Mouse (Mus musculus): ENCODE data around the gene Mlip. TPM values are rescaled to one million over a fixed set of nuclear protein-coding genes. Genes with fewer than 3 reads are reported as not detected.

The Mlip gene
- polyA plus RNA-seq, 3 experiments from 2014 or later, result 0.23 TPM; not detected in 2

DNA sequence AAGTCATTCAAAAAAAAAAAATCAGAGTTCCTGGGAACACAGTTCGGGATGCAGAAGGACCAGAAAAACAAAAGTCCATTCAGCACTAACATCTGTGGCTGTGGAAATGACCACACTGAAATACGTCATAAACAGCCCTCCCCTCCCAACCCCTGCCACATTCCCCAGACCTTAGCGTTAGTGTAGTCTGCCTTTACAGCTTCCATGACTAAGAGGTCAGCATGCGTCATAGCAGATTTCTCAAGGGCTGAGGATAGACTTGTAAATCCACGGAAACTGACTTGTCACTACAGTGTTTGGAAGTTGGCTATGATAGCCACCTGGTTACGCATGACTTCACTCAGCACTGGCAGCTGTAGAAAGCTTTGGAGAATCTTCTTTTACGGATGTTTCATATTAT, 8.5 kb downstream of the Mlip start:
- no peak for ATAC-seq

DNA sequence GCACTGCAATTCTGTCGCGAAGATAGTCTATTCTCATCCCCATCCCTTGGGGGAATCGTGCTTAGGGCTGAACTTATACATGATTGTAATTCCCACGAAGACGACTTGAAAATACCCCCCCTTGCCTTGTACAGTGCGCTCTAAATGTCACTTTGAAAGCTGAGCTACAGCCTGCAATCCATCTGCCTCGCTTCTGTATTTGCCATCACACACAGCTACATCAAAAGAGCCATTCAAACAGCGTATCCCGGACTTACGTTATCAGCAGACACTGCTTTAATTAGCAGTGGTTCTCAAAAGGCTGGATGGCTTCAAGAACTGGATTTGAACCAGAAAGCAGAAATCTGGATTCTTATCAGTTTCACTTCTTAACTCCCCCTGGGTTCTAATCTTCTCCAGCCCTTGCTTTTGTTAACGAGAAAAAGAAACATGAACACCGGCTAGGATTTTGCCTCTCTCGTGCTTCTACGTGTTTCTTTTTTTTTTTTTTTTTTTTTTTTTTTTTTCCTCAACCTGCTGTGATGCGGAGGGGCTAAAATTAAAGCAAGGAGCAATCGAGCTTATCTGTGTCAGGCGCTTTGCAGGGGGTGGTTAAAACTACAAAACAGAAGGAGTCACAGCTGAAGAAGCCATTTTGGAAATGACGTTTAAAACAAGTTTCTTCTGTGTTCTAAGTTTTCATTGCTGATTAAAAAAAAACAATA, 12.5 kb downstream of the Mlip start:
- no peak for ATAC-seq

DNA sequence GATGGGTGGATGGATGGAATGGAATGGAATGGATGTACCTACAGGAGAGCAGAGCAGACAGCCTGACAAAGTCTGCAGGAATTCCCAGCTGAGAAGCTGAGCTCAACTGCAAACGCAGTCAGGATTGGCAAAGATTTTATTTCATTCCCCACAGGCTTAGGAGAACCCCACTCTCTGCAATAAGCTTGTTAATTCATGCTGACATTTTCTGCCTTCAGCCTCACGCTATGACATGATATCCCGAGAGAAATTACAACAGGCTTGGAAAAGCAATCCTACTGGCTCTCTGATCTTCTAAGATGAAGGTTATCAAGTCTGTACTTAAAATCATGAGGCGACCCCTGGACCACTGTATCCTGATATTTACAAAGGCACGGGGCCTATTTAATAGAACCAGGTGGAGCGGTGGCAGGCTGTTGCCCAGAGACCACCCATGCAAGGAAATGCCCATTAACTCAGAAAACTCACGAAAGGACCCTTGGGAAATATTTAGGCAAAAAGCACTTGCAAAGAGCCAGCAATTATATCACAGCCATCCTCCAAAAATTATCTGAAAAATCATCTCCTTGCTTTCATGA, 13.1 kb downstream of the Mlip start:
- no peak for ATAC-seq

DNA sequence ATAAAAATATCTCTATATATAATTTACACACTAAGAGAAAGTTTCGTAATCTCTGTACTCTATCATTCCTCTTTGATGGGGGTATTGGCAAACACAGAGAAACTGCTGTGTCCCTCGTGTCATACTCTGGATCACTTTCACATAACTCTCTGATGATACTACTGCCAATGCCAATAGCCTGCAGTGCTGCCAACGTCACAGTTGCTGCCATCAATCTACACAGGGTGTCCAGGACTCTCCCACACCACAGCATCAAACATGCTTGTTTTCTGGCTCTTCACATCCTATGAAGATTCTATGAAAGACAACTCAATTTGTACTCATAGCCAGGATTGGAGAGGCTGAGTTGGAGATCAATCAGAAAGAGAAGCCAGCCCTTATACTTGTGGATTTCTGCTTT, 17.4 kb downstream of the Mlip start:
- no peak for ATAC-seq

DNA sequence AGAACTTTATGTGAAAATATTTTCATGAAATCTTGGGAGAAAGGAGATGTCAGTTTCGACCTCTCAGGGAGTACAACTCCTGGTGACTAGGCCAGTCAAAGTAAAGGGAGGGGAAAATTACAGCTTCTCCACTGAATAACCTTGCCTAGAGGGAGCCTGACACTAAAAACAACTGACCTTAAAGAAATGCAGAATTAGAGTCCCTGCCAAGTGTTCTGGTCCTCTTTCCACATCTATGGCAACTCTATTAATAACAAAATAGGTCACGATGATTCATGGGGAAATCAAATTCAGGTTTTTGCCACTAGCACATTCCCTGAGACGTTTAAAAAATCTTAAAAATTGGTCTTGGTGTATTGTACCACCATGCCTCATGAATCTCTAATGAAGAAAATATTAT, 34.4 kb downstream of the Mlip start:
- no peak for ATAC-seq

DNA sequence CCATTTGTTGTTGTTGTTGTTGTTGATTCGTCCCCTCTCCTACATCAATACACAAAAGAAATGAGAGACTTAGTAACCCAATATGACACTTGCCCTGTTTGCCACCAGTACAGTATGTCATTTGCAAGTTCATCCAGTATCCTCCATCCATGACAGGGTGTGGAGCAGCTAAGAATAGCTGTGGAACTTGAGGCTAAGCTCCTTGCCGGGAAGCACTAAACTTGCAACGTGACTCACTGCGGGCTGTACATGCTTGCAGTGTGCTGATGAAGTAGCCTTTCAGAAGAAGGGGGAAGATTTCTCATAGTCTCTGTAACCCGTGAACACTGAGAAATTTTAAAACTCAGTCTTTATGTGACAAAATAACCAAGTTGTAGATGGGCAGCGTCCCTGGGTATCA, 42.2 kb downstream of the Mlip start:
- ATAC-seq, result no peak

DNA sequence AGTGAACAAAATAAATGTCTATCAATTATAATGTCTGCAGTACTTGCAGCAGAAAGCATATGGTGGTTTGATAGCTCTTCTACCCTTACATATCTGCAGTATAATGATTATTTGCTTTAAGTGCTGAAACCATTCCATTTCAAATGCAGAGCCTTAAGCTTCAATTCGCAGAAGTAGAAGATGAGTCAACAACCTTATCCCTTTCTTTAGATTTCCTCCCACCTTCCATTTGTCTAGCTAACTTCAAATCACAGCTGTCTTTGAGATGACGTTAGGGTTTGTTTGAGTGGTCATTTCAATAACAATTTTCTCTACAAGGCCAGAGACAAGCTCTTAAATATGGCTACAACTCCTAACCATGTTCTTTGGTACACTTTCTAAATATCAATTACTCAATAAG, 47.4 kb downstream of the Mlip start:
- no peak for ATAC-seq

DNA sequence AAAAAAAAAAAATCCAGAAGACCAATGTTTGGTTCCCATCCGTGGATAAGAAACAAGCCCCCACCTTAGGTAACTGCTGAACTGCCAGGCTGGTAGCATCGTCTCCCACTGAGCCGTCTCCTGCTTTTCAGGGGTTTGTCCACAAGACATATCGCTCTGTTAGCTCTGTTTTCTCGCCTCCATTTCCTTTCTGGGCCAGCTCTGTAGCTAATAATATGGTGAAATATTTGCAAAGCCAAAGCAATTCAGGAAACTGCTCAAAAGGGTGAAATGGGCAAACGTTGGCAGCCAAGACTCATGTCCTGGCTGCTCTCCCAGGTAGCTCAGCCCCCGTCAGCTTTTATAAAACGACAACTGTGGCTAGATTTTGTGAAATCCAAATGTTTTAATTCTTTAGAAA, 50.4 kb downstream of the Mlip start:
- ATAC-seq, result no peak

DNA sequence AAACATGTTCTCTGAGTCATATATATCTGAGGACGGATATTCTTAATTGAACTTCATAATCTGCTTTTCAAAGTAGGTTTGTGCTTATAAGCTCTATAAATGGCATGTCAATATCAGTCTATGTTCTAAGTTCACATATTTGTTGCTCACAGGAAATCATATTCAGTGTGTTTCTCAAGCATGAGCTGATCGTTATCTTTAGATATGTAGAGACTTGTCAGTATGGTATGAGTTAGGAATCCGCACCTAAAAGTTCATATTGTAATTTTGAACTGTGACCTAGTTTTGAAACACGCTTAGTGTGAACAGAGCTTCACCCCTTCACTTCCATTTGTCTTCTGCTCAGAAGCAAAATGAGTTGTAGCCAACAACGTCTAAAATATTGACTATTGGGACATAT, 64.8 kb downstream of the Mlip start:
- no peak for ATAC-seq

DNA sequence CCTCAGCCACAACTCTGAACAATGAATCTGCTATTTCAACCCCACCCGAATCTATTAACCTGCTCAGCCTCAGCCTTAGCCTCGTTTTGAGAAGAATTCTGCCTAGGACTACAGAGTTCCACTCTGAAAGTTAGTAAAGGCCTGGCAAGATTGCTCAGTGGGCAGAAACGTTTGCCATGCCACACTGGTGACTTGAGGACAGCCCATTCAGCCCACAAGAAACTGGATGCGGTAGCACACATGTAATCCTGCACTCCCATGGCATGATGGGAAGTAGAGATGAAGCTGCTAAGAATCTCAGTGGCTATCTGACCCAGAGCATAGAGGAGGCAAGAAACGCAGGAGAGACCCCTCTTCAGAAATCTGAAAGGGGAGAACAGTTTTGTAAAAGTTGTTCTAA, 73.4 kb downstream of the Mlip start:
- ATAC-seq, result no peak

DNA sequence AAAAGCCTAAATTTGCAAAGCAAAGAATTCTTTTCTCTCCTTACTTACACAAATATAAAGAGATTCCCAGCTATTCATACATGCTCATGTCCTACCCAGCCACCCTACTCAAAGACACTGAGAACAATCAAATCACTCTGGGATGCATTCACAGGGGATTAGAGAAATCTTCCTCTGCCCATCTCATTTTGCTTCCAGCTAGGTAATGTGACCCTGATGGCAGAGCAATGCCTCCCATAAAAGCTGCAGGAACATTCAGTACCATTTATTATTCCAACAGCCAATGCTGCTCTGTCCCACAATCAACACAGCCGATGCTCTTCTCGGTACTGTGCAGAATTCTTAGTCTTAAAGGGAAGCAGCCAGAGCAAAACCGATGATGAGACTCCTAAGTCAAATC, 74.7 kb downstream of the Mlip start:
- no peak for ATAC-seq

DNA sequence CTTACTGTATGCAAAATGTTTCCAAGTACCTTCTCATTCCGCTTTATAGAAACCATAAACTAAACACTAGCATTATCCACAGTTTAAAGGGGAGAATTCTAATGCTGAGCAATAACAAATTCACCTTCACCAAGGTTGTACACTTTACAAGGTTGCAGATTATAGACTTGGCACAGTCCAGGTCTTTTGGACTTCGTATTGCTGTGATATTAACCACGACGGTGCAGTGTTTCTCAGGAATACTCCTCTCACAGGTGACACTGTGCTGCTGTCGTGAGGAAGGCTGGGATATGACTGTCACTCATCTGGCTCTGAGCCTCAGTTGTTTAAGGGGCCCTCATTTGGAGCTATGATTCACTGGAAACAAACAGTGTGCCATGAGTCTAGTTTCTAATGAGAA, 75.5 kb downstream of the Mlip start:
- ATAC-seq, result no peak

DNA sequence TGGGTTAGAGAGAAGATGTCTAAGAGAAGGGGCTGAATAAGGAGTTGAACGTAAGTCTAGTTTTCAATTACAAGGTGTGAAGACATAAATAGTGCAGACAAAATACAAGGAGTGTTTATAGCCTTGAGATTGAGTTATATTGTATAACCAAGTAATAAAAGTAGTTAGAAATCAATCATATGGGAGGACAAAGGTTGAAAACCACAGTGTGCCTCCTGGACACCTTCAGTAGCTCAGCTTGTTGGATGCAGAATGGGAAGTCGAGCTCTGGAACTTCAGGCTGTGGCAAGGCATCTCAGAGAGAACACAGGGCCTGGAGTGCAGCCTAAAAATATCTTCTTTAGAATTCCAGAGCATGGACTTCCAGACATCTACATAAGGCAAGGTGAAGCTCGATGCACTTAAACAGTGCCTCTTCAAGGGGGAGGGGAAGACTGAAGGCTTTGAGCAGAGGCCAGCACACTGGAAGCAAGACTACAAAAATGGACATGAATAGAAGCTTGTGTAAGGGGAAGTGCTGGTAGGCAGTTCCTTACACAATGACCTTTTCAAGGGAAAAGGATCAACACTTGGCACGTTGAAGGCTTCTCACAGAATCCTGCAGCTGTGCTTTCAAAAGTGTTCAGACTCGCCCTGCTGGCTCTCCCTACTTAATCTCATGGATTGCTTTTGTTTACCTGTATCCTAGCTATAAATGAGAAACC, 76.2 kb downstream of the Mlip start:
- ATAC-seq, result no peak

DNA sequence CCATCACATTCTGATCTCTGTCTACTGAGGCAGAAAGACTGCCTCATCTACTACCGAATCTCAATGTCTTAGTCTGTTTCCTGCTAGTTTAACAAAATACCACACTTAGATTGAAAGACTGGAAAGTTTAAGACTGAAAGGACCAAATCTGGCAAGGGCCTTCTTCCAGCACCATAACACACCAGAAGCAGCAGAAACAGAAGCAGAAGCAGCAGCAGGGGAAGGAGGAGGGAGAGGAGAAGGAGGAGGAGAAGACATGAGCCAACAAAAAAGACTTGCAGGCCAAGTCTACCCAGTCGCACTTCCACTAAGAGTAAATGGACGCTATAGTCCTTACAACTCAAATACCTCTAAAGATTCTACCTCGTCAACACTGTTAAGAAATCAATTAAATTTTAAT, 80.0 kb downstream of the Mlip start:
- ATAC-seq, result no peak

DNA sequence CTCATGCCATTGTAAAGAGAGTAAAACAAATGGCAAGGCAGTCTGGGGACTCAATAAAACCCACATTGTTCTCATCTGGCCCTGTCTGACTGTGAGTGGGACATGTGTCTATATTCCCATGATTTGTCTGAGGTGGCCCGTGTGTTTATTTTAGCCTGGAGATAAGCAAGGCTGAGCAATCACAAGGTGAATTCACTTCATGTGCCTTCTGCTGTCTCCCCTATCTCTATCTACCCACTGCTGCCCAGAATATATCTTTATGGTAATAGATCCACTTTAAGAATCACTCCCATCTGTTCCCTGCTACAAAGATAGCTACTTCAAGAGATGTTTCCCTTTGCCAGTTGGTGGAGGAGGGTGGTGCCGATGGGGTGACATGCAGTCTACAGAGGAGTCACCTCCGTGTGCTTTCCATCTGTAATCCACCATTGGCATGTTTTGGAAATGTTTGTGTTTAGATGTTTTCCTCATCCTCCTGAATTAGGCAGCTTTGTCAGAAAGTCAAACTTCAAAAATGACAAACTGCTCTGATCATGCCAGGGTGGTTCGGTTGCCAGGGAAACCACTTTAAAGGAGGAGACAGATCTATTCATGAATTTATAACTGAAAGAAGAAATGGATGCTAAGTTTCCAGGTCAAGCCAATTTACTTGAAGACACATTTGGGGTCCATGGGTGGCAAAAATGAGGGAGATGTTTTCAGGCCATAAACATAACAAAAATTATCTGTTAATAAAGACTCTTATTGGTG, 87.3 kb downstream of the Mlip start:
- ATAC-seq, result no peak

DNA sequence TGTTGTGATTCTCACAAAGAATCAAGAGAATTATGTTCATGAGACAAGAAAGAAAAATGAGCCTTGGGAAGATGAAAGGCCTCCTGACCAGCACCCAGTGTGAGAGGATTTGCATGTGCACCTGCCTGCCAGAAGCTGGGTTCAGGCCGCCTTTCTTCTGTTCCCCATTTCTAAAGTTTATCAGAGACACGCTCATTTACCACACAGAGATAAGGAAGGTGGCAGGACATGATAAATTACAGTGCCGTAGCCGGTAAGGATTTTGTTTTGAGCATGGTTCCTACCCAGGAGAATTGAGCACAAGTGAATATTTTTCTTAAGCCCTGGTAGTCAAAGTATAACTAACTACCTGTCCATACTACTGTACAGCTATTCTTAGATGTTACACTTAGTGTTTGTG, 93.7 kb downstream of the Mlip start:
- no peak for ATAC-seq

DNA sequence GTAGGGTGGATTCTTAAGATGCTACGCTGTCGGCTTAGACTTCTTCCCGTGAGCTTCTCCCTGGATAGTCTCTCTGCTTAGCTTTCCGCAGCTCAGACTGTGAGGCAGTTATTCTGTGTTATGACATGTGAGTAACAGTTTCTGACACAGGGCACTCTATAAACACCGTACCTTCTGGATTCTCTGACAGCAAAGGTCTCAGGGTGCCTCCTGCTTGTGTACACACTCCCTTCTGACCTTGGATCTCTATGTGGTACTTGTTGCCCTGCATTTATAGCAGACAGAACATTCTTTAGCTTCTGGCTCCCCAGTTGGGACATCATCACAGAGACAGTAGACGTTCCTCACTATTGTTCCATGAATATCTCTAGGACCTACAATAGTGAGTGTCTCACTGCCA, 94.5 kb downstream of the Mlip start:
- no peak for ATAC-seq

DNA sequence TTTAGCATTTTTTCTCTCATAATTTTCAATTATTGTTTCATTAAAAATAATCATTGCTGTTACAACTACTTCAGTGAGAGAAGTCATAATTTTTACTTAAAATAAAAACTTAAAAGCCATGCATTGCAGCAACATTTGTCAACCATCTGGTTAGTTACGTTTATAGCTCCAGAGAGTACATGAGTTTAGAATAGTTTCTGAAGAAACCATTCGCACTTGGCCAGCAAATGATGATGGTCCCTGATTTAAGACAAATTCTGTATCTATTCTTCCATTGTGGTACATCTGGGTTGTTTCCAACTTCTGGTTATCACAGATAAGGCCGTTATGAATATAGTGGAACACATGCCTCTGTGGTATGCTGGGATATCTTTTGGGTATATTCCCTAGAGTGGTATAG, 98.3 kb downstream of the Mlip start:
- ATAC-seq, result no peak

DNA sequence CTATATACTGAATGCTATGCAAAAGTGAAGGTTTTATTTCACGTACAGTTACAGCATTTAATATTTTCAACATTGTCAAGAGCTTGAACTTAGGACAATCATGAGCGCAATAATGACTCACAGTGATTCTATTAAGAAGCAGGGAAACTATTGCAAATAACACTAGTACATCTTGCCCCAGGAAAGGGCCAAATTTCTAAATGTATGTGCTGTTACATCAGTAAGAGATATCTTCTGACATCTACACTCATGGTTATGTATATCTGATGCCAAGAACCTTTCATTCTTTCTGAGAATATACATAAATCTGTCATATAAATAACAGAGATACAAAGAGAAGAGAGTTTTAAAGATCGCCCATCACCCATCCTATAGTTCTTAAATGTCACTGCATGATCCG, 100.0 kb downstream of the Mlip start:
- ATAC-seq, result no peak

DNA sequence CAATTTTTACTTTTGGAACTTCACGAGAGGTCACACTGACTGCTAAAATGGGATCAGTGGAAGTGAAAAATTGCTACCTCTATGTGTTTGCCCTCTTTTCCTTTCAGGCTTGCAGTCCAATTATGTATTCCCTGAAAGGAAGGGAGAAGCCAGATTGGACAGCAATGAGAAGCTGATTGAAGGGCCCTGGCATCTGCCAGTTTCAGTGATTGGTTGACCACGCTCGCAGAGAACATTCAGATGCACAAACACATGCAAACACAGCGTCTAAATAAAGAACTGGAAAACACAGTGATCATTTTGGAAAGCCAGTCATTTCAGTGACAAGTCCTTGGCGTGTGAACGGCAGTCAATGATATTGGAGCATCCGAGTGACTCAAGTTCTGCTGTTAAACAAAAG, 100.6 kb downstream of the Mlip start:
- no peak for ATAC-seq

DNA sequence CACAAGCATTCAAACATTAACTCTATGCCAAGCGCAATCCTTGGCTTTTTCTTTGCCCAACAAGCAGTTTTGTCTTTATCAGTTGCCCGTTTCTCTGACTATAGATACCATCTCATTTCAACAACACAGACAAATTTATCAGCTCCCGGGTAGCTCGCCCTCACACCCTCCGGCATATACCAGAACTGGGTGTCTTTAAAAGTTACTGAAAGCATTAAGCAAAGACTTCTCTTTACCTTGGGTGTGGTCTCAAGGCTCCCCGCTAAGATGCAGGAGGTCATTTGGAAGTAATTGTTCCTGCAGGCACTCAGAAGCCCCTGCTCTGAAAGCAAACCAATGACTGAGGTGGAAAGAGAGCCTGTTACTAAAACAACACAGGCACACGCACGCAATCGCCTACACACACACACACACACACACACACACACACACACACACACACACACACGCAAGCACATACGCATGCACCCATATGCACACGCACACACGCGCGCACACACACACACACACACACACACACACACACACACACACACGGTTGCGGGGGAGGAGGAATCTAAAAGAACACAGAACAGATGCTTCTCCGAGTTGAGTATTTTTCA, 101.2 kb downstream of the Mlip start:
- ATAC-seq, result no peak

DNA sequence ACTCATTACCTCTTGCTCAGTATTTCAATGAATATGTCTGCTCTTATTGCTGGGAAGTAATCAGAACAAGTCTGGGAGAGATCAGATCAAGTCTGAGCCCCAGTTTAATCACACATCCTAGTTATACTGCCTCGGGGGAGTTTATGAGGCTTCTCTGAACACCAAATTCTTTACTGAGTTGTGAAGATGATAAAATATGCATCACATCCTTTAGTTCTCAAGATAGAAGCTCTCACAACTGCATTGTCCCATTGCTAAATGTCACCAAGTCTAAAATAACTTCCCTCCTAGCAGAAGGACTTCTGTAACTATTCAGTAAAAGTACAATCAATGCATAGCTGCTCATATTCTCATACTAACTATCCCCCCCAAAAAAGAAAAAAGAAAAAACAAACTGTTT, 154.5 kb downstream of the Mlip start:
- ATAC-seq, result no peak

DNA sequence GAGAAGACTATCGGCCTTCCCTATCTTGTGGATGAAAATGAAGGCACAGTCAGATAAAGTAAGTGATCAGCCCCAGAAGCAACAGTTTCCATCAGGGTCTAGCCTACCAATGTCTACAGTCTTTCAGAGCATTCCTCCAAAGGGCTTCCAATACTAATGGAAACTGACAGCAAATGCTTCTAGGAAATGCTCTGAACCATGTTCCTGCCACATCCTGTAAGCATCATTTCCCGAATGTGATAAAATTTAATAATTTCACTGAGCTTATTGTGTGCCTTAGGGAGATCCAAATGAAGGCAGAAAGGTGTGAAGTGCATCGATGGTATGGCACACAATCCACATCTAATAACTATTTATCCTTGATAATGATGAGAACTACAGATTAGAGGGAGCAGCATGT, 173.3 kb downstream of the Mlip start:
- no peak for ATAC-seq

Data from inflammation-experienced regulatory T-cells, adult 6 months (primary cell).